Mouse (Mus musculus): ENCODE results near the gene Setmar. TPM values are rescaled to one million over a fixed set of nuclear protein-coding genes. Genes with fewer than 3 reads are reported as not detected.

Setmar gene
- polyA plus RNA-seq, 2 experiments from 2014 or later = 2.9 to 3.0 TPM

DNA sequence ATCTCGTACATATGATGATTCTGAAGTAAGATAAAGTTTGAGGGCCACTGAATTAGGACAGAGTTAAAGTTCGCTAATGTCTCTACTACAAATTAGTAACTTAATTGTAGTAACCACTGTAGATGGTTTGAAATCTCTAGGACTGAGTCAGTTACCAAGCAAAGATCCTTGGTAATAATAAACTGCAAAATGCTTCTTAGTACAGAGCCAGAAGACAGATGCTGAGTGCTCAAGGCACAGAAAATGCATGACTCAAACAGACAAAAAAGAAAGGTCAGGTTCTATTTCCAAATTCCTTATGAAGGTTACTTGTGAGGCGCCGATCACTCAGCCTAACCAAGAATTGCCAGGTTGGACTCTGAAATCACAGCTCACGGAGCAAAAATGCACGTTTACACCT lies 53.0 kb downstream of the Setmar start:
- no peak for ATAC-seq

DNA sequence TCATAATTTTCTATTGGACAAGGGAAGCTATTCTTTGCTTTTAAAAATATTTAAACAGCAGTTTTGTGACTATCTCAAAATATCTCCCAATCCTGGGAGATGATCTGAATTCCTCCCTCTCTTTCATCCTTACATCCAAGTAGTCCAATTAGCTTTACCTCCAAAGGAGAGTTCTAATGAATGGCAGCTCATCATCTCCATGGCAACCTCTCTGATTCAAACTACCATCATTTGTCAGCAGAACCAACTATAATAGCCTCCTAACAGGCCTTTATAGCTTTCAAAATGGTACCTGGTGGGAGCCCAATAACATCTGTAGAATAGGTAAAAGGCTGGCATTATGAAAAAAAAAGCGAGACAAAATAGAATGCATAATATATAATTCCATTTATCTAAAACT lies 60.6 kb downstream of the Setmar start:
- ATAC-seq = no peak

DNA sequence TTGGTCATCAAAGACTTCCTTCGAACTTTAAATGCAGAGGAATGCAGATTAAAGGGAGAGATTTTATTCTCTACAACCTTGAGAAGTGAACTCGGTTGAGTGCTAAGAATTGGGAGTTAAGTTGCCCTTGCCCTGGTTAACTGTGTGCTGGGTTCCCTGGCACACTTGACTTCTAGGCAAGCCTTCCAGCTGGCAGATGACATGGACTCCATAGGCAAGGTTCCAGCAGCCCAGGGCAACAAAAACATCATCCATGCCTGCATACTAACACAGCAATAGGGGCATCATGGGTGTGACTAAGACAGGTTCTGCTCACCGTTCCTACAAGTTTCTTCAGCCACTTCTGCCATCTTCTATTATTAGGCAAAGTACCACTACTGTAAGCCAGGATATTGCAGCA lies 61.8 kb downstream of the Setmar start:
- no peak for ATAC-seq

Other genes with a start within 250 kb of the Setmar start
- gene Sumf1, start 120.5 kb downstream of the Setmar start, polyA plus RNA-seq (2017; shearing (Covaris generic)) = 1 to 10 TPM; 4.2 to 4.3 TPM
- 10 to 100 TPM; 15.1 to 24.4 TPM for gene Itpr1, start 148.1 kb downstream of the Setmar start, polyA plus RNA-seq (2017; shearing (Covaris generic))